Mouse (Mus musculus) adrenal gland, adult 18-20 months (tissue): ENCODE results near the gene Dgkz. TPM values are rescaled to one million over a fixed set of nuclear protein-coding genes. Genes with fewer than 3 reads are reported as not detected.

Experiments used
- DNase-seq, 2 experiments: peaks; one replicate each; pipeline ENCODE4 v3.0.0; 2021 to 2022; ENCODE audit warnings: low spot score in 2 of 2
- total RNA-seq, 2 experiments: library from RNA; stranded (reverse); gene quantifications; 1 replicate in 1 of 2; 2 replicates in 1 of 2; pipeline ENCODE4 v1.2.3; 2021

Gene Dgkz
- total RNA-seq, 2 experiments from 2014 or later: 38.9 to 40.3 TPM

DNA sequence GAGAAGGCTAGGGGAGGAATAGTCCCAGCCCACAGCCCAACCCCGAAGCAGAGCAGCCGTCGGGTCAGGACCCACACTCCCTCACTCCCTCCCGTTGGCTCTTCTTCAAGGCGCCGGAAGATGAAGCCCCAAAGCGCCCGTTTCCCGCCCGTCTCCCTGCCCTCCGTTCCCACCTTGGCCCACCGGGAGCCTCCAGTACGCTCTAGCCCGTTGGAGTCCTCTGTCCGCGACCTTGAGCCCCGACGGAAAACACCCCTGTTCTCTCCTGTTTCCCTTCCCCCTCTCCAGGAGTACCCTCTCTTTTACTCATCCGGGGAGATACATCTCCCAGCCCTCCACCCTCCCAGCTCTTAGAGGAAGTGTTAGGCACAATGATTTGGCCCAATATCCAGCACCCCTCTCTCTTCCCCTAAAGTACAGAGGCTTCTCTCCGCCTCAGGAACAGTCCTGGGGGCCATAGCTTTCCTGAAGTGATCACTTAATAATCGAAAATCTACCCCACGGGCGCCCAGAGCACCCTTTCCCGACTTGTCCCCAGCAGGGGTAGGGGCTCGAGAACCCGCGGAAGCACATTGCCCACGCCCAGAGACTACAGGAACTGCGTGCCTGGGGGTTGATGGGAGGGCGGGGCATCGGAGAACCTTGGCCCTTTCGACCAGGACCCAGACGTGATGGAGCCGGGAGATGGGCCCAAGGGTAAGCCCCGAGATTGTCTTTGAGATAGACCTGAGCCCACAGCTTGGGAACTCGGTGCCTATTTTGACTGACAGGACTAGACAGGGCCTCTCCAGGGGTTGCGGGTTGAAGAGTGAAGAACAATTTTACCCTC is 52.9 kb downstream of the Dgkz start:
- no peak for DNase-seq

DNA sequence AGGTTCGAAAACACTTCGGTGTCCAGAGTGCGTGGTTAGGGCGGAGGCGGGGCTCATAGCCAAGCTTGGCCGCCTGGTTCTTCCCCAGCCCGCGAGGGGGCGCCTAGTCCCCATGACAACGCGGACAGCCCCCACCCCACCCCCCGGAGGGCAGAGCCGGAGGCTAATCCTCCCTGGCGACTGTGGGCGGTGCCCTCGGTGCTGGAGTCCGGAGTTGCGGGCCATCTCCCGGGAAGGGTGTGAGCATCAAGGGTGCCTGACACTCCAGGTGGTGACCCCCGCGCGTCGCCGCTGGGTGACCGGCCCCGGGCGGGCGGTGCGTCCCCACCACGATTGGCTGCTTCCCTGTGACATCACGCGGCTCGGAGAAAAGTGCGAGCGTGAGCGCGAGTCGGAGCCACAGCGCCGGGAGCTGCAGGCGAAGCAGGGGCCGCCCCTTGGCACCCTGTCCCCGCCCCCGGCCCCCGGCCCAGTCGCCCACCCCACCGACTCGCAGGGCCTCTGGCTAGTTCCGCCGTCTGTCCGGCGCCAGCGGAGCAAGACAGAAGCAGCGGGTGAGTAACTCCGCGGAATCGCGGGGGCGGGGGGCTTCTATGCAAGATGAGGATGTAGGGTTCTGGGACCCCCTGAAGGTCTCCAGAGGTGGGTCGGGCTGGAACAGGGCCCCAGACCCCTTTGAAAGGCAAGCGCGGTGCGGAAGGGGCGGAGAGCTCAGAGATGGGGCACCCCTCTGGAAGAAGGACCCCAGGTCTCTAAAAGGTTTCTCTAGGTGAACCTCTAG is 53.7 kb downstream of the Dgkz start:
- peak; percentile 41 to 58 for DNase-seq

DNA sequence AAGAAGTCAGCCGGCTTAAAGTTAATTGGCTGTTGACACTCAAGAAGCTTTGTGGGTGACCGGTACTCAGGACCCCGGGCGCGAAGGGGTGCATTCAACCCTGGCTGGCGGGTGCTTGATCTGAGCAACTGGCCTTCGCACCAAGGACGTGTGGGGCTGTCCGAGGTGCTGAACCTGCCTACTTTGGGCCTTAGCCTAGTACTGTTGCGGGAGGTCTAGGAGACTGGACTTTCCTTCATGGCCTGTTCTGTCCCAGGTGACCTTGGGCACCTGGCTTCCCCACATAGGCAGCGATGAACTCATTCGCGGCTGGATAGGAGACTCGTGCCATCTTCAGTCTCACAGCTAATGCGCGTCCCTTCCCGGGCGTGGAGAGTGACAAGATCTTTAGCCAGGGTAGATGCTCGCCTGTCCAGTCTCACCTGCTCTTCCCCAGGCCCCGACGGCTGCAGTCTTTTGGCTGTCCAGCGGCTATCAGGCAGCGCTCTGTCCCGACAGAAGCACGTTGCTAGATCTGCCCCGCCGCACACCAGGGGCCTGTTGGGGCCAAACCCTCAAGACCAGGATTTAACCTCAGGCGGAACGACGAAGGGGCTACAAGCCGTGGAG is 54.4 kb downstream of the Dgkz start:
- DNase-seq: peak; percentile 82 to 85

DNA sequence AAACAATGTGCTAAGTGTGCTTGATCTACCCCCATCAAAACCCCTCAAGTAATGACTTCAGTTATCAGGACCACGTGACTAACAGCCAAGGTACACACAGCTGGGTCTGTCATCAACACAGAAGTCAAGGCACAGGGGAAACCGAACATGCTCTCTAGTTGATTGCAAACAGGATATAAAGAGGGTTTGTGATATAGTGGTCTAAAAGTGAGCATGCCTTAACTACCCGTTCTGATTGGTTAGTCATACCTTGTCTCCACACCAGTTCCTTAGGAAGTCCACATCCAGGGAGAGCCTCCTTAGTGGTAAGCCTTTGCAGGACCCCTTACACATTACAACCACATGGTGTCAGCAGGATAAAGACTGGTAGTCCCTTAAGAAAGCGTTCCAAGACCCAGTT is 55.5 kb downstream of the Dgkz start:
- no peak for DNase-seq

DNA sequence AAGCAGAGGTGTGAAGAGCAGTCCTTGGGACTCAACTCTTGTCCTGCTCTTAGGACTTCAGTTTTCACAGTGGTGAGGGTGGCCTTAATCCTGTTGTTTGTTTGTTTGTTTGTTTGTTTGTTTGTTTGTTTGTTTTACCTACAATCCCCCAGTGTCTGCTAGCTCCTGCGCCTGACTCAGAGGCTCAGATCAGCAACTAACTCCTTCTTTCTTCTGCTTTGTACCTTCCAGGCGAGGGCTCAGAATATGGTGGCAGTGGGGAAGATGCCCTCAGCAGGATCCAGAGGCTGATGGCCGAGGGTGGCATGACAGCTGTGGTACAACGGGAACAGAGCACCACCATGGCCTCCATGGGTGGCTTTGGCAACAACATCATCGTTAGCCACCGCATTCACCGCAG is 58.6 kb downstream of the Dgkz start:
- no peak for DNase-seq

DNA sequence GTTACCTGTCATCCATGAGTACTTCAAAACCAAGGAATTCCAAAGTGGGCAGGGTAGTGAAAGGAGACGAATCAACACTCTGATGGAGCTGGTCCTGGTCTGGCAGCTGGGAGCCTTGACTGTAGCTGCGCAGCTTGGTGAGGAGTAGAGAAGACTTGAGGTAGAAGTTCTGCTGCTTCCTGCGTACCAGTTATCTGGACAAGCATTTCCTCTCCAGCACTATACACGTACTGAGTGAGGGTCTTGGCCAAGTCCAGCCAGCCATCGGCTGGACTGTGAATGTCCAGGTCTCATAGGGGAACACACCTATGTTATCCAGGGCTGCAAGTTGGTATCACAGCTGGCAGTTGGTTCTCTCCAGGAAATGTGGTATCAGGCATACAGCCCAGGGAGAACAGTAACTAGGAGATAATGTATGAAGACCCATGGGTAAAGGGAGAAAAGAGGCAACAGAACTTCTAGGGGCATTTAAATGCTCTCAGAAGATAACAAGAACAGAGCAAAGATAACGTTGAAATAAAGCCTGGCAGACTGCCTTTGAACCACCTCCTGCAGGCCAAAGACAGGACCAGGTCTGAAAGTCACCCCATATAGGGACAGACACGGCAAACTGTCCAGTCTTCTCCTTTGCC is 59.2 kb downstream of the Dgkz start:
- no peak for DNase-seq

DNA sequence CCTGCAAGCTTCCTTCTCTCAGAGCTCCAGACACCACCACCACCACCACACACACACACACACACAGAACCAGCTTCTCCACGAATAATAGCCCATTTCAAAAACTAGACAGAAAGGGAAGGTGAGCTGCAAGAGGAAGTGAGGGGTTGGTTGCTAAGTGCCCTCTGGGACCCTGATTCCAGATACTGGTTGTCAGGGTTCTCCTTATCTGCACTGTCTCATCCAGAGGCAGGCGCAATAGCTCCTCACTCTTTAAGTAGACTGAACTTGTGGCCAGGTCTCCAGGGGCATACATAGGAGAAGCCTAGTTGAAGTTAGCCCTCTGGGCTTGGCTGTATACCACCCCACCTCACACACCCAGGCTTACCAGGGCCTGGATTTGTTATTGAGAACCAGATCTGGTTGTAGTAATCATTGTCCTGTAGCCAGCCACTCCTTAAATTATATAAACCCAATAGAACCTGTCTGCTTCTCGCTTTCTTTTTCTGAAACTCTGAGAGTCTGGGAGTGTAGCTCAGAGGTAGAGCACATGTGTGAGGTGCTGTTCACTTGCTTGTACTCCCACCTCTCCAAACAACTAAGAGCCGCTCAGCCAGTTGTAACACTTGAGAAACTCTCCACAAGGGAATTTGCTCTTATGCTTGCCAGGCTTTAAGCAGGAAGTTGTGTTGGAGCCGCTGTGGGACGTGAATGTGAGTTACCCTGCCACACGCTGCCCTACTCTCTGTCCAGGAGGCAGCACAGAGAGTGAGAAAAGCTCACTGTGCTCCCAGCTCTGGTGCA is 62.1 kb downstream of the Dgkz start:
- DNase-seq: no peak

DNA sequence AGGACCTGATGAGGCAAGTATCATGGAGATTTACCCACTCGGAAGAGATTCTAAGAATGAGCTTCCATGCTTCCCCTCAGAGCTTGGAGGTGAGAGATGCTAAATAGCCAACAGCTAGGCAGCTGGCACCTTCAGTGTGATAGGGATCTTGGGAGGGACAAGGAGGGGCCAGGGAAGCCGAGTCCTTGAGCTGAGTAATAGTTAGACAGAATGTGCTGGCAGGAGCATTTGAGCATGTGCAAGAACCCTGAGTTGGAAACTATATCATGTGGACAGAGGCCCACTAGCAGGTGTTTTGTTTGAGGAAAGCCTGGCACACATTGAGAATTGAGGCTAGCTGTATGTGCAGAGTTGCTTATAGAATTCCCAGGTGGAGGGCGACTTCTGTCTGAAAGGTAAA is 63.0 kb downstream of the Dgkz start:
- no peak for DNase-seq

DNA sequence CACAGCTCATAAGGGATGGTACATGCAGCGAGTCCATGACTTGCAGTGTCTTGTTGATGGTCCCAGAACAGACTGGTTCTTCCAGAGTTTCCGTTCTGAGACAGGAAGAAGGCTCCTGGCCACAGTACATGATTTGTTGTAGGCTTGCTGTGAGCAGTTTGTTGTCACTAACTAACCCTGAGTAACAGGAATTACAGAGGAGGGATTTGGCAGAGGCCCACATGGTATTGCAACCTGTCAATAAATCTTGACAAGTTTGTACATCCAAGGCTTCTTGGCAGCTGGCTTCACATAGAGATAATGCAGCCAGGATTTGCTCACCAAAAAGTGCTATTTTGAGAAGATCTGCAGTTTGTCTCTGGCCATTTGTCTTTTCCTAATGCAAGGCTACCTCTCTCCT is 69.5 kb downstream of the Dgkz start:
- peak in 1 of 2 experiments; percentile 16 for DNase-seq

DNA sequence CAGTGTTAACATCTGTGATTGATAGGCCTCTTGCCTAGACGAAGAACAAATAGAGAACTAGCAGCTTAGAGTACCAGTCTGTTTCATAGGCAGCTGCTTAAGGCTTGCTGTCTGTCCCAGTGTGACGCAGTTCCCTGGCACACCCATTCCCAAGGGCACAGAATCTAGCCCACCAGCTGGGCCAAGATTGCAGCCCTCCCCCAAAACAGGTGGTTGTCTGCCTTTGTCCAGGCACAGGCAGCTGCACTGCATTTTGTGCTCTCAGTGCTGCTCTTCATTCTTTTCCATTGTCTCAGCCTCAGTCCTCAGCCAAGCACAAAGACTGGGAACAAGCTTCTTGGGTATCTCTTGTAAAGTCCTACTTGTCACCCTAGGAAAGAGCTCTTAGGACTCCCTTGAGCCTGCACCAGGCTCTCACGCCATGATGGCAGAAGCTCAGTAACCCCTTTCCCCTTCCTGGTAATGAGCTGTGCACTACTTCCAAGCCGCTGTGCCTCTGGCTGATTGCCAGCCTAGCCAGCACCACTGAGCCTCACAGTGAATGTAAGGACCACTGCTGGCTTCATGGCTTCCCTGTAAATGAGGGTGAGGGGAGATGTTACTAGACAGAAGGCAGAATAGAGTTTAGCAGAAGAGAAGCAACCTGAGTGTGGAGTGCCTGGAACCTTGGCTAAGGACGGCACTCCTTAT is 70.9 kb downstream of the Dgkz start:
- DNase-seq: no peak

DNA sequence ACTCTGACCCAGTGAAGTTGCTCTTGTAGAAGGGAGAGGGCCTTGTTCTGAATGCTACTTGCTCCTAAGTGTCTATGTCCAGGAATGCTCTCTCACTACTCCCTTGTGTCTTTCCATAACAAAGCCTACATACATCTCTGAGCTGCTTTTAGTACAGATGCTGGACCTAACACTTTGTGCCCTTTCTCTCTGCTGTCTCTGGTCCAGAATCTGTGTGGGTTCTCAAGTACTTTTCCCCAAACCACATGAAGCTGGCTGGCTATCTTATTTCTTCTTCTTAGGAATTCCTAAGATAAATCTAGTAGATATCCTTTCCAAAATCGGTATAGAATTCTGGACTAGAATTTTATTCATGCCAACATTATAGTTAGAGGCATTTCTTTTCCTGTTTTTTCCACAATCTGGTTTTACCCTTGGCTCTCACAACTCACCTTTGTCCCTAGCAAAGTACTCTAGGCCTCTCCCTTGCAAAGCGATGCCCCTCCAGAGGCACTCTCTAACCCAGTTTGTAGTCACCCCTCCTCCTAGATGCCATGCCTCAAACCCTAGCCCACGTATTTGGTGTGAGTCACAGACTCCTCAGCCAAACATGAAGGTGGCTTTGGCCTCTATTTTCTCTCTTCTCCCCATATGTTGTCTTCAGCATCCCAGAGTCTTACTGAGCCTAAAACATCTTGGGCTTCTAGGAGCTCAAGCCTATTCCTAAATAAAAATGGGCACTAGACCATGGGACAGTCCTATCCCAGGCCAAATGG is 72.3 kb downstream of the Dgkz start:
- DNase-seq: no peak

DNA sequence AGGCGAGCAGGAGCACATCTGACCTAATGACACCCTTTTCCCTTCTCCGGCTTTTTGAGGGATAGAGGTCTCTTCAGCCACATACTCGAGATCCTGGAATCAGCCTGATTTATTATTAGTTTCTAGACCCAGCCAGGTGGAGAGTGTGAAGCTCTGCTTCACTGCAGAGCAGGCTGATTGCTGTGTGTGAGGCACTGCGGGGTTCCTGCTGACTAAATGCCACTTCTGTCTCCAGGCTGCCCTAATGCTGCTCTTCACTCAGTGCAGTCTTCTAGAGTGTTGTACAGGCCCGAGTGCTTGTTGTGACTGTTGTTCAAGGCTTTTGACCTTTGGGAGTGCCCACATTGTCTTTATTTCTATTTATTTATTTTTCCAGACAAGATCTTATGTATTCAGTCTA is 73.3 kb downstream of the Dgkz start:
- DNase-seq: no peak

DNA sequence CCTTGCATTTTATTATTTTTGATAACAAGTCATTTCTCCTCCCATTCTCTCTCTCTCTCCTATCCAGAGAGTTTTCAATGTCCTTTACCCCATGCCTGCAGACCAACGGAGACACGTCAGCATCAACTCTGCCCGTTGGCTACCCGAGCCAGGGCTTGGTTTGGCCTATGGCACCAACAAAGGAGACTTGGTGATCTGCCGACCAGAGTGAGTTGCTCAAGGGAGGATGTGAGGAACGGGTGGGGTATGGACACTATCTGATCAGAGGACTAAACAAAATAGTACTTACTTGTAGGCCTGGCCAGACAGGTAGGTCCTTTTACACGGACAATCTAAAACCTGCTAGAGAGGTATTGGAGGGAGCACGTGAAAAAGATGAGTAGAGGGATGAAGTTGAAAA is 75.2 kb downstream of the Dgkz start:
- DNase-seq: no peak

DNA sequence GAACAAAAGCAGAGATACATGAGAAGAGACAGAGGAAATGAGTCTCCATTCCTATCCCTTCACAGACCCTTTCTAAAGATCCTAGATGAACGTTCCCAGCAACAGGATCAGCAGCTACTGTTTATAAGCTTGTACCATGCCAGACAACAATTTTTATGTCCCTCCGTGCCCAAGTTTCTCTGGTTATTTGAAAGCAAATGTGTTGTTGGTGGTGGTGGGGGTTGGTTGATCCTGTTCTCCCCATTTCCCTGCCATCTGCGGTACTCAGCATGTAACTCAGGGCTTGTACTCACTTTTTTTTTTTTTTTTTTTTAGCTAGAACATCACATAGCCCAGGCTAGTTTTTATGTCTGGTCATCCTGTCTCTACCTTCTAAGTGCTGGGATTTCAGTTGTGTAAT is 76.5 kb downstream of the Dgkz start:
- no peak for DNase-seq

DNA sequence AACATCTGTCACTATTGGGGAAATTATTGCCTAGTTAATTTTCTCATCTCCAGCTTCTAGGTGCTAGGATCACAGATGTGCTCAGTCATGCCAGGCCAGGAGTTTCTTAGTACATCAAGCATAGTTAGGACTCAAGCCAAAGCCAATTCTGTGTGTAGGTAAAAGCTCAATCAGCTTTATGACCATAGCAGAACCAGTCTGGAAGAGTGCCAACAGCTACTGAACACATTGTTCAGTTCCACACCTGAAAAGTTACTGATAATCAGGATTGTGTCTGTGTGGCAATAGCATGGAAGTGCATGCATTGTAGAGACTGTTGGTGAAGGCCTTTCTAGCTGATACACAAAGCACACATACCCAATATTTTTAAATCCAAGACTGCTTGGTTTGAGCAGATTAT is 77.7 kb downstream of the Dgkz start:
- no peak for DNase-seq

DNA sequence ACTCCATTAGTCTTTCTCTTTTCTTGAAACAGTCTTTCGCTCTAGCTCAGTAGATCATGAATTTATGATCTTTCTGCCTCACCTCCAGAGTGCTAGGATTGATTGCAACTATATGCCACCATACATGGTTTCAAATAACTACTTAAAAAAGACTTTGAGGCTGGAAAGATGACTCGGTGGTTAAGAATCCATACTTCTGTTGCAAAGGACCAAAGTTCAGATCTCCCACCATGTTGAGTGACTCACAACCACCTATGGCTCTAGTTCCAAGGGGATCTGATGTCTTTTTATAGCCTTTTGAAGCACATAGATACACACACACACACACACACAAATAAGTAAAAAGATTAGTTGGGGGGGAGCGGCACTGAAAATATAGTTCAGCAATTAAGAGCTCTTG is 80.3 kb downstream of the Dgkz start:
- no peak for DNase-seq

DNA sequence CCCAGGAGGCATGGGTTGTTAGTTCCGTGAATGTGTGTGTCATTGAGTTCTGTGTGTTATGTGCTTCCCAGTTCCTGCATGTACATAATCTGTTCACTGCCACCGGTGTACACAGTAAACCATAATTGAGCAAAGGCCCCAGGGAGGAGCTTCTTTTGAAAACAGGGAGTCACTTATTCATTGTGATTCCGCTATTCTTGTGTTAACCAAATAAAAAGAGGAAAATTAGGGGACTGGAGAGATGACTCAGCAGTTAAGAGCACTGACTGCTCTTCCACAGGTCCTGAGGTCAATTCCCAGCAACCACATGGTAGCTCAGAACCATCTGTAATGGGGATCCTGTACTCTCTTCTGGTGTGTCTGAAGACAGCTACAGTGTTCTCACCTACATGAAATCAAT is 80.9 kb downstream of the Dgkz start:
- DNase-seq: no peak

DNA sequence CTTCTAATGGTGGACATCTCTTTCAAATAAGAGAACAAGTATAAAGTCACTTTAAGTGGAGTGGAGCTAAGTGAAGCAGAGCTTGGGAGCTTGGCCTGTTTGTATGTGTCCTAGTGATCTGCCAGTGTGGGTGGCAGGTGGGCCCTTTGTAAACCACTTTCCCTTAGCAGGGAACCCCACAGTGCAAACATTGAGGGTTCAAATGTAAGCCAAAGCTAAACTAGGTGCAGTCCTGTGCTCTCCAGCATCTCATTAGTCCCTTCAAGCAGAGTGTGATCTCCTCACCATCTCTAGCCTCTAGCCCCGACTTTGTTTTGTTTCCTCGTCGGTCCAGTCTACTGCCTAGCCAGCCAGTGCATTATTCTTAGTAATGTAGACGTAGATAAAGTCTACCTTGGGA is 91.0 kb downstream of the Dgkz start:
- no peak for DNase-seq

DNA sequence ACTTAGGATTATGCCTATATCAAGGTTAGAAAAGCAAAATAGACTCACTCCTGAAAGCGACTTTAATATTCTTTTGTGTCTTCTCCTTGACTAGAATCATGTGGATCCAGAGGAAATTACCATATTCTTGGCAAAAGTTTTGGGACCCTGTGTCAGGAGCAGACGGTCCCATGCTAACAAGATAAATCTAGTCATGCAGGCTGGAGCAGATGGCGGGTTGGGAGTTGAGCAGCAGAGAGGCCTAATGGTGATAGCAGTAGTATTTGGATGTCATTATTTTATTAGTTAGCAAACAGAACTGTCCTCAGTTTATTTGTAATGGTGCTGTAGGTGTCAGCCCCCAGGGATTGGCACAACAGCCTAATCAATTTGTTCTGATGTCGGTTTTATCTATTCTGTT is 91.7 kb downstream of the Dgkz start:
- DNase-seq: no peak
